Mouse (Mus musculus): Measurements from ENCODE around the gene Krt2. TPM values are rescaled to one million over a fixed set of nuclear protein-coding genes. Genes with fewer than 3 reads are reported as not detected.
A peak's percentile ranks its signal among the peaks of the same experiment; 100 is the strongest.

The Krt2 gene
- not detected in 2 replicates for total RNA-seq (2017)

DNA sequence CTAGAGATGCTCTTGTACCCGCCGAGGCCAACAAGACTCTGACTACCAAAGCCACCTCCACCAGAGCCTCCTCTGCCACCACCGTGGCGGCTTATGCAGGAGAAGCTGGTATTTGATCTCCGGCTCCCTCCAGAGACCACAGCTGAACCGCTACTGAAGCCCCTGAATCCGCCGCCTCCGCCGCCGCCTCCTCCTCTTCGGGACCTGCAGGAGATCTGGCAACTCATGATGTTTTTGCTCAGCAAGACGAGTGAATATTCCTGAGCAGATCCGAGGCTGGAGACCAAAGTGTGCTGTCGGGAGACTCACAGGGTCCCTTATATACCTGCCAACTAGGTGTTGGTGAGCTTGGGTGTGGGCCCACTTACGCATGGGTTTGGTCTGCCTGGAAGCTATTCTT lies at the start of gene Krt2:
Gene Krt2 (minus strand): TSS at position 295 of the 400 bp plus-strand sequence.
- ATAC-seq (replicated peaks in 1 of 2; ENCODE audit: insufficient read depth in 1 of 2, low FRiP score in 2 of 2, low TSS enrichment in 1 of 2, low read depth in 1 of 2, poor library complexity in 2 of 2, severe bottlenecking in 2 of 2): no peak

DNA sequence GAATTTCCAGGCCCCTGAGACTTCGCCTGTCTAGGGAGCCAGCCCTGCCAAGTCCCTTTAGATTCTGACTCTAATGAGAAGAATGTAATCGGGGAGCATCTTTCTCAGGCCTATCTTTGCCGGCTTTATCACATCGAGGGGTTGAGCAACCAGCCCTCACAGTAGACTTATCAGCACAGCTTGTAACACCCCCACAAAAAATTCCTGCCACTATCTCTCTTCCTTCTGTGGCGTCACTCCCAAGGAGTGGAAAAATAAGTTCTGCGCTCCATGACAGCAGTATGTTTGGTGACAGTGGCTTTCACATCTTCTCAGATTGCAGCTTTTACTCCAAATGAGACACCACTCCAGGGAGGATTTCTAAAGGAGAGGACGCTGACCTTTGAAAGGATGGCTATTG lies 48.8 kb upstream of the Krt2 start:
- no peak for ATAC-seq (replicated peaks in 1 of 2; ENCODE audit: insufficient read depth in 1 of 2, low FRiP score in 2 of 2, low TSS enrichment in 1 of 2, low read depth in 1 of 2, poor library complexity in 2 of 2, severe bottlenecking in 2 of 2)

- ATAC-seq (replicated peaks in 1 of 2; ENCODE audit: insufficient read depth in 1 of 2, low FRiP score in 2 of 2, low TSS enrichment in 1 of 2, low read depth in 1 of 2, poor library complexity in 2 of 2, severe bottlenecking in 2 of 2): no peak
These were observed 42.6 kb upstream of the Krt2 start for GRCm38 (mm10) chr15:101860421-101861130.

DNA sequence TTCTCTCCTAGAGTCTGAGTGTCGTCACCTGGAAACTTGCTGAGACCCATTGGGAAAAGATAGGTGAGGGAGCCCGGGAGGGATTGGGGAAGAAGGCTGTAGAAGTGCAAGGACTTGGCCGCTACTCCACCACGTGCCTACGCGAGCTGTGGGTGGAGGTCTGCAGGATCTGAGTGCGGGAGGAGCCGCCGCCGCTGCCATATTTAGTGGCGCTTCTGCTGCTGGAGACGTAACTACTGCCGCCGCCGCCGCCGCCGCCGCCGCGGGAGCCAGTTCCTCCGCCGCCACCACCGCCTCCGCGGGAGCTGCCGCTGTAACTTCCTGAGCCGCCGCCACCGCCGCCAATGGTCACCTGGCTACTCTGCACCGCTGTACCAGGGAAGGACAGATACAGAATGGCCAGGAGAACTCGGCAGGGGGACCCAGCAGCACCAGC lies 41.8 kb upstream of the Krt2 start:
- ATAC-seq (replicated peaks in 1 of 2; ENCODE audit: insufficient read depth in 1 of 2, low FRiP score in 2 of 2, low TSS enrichment in 1 of 2, low read depth in 1 of 2, poor library complexity in 2 of 2, severe bottlenecking in 2 of 2): peak; percentile 37 to 51; a peak in 3 of 4 replicates

DNA sequence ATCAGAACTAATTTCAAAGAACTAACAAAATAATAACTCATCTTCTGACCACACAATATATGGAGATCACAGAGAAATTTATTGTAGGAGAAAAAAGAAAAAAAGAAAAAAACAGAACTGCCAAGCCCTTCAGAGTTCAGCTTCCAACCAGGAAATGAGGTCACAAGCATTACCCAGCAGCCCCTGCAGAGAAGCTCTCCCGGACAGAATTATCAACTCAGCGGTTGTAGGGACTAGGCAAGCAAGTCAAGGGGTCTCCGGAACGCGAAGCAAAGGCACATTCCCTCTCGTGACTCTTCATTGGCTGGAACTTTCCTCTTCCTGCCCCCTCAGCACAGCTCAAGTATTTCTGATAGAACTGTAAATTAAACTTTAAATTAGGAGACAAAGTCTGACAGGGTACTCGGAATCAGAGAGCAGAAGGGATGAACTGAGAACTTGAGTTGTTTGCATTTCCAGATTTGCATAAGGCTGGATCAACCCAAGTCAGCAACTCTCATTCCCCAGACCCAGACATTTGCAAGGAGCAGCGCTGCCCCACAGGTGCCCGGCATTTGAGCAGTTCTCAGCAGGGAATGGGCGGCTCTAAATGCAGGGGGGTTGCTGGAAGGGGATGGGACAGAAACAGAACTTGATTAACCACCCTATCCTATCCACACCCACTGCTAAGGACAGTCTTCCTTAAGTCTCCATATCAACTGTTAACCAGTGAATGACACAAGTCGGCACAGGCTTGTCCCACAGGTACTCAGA lies 40.9 kb upstream of the Krt2 start:
- peak; percentile 33 to 51; a peak in 3 of 4 replicates for ATAC-seq (replicated peaks in 1 of 2; ENCODE audit: insufficient read depth in 1 of 2, low FRiP score in 2 of 2, low TSS enrichment in 1 of 2, low read depth in 1 of 2, poor library complexity in 2 of 2, severe bottlenecking in 2 of 2)

GRCm38 (mm10) chr15:101856696-101857095 lies 38.7 kb upstream of the Krt2 start:
- no peak for ATAC-seq (replicated peaks in 1 of 2; ENCODE audit: insufficient read depth in 1 of 2, low FRiP score in 2 of 2, low TSS enrichment in 1 of 2, low read depth in 1 of 2, poor library complexity in 2 of 2, severe bottlenecking in 2 of 2)

DNA sequence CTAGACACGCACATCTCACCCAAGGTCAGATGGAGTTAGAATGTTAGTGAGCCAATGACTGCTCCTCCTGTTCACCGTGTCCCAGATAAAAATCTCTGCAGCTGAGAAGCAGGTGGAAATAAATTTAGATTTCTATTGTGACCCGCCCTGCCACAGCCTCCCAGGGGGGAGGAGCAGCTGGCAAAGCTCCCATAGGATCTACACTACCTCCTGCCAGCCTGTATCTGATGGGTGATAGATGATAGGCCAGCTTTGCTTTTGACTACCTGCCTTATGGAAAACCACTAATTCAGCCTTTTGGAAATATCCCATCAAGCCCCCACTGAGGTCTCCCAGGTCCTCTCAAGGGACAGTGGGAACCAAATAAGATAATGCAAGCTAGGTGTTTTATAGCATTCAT lies 37.8 kb upstream of the Krt2 start:
- no peak for ATAC-seq (replicated peaks in 1 of 2; ENCODE audit: insufficient read depth in 1 of 2, low FRiP score in 2 of 2, low TSS enrichment in 1 of 2, low read depth in 1 of 2, poor library complexity in 2 of 2, severe bottlenecking in 2 of 2)

DNA sequence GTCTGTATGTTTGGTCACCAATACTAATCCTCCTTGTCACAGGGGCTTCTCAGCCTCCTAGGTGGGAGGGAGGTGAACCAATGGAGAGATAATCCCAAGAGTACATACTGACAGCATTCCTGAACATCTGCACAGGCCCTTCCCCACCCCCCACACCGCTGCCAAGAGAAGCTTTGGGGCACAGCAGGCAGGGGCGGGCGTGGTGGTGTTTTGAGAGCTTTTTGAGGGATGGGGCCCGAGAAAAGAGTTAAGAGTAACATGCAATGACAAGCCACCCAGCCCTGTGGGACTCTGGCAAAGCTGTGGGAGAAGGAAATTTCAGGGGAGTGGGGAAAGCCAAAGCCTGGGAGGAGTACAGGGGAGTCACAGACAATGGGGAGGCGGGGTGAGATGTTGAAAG lies 36.3 kb upstream of the Krt2 start:
- ATAC-seq (replicated peaks in 1 of 2; ENCODE audit: insufficient read depth in 1 of 2, low FRiP score in 2 of 2, low TSS enrichment in 1 of 2, low read depth in 1 of 2, poor library complexity in 2 of 2, severe bottlenecking in 2 of 2): no peak

DNA sequence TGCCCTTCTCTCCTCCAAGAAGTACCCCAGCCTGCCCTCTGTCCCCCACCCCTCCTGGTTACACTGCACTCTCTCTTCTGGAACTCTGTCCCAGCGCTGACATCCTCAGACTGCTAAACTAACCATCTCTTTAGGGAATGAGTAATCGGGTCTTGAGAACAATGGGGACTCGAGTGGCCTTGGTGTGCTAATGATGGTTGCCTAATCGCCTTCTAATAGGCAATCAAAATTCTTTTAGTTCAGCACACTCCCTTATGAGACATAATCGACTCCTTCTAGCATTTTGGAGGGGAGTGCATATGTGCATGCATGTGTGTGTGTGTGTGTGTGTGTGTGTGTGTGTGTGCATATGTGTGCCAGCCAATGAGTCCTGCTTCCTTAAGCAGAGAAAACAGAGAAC lies 34.6 kb upstream of the Krt2 start:
- ATAC-seq (replicated peaks in 1 of 2; ENCODE audit: insufficient read depth in 1 of 2, low FRiP score in 2 of 2, low TSS enrichment in 1 of 2, low read depth in 1 of 2, poor library complexity in 2 of 2, severe bottlenecking in 2 of 2): no peak

DNA sequence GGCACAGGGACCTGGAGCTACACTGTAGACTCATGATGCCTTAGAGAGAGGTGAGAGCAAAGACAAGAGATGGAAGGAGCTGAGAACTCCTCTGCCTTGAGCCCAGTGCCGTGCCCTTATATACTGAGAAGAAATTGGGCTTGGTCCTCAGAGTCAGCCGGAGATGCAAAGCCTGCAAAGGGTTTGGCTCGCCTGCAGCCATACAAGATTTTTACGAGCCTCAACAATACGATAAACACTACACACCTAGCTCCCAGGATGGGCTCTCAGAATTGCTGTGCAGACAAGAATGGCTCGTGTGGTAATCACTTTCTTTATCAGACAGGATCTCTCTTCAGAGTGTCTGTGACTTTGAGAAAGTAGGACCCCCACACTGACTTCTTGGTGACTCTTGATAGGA lies 32.7 kb upstream of the Krt2 start, which contains the start of gene Krt1:
Gene Krt1 (minus strand): TSS at position 101 of the 400 bp plus-strand sequence.
- no peak for ATAC-seq (replicated peaks in 1 of 2; ENCODE audit: insufficient read depth in 1 of 2, low FRiP score in 2 of 2, low TSS enrichment in 1 of 2, low read depth in 1 of 2, poor library complexity in 2 of 2, severe bottlenecking in 2 of 2)

- ATAC-seq (replicated peaks in 1 of 2; ENCODE audit: insufficient read depth in 1 of 2, low FRiP score in 2 of 2, low TSS enrichment in 1 of 2, low read depth in 1 of 2, poor library complexity in 2 of 2, severe bottlenecking in 2 of 2): peak; percentile 69 to 70
These were observed 28.0 kb upstream of the Krt2 start for GRCm38 (mm10) chr15:101845971-101846403.

GRCm38 (mm10) chr15:101843192-101843591 lies 25.2 kb upstream of the Krt2 start:
- no peak for ATAC-seq (replicated peaks in 1 of 2; ENCODE audit: insufficient read depth in 1 of 2, low FRiP score in 2 of 2, low TSS enrichment in 1 of 2, low read depth in 1 of 2, poor library complexity in 2 of 2, severe bottlenecking in 2 of 2)

DNA sequence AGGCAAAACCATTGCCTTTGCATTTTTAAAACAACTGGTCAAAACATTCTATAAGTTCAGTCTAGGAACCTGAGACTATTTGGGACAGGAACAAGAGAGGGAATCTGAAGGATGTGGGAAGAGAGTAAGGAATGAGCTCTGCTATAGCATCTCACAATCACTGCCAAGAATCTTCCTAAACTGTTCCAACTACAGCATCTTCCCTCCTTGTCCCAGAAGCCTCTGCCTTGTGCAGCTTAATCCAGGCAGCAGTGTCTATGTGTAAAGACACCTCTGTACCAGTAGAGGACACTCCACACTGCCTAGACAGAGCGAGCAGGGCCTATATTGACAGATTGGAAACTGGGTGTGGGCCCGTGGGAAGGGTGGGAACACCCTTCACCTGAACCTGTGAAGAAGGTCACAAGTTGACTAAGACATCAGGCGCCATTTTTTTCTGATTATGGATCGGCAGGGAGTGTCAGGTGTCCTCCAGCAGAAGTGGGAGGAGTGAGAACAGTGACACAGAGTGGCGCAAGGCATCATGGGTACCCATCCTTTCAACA lies 16.9 kb upstream of the Krt2 start:
- no peak for ATAC-seq (replicated peaks in 1 of 2; ENCODE audit: insufficient read depth in 1 of 2, low FRiP score in 2 of 2, low TSS enrichment in 1 of 2, low read depth in 1 of 2, poor library complexity in 2 of 2, severe bottlenecking in 2 of 2)

DNA sequence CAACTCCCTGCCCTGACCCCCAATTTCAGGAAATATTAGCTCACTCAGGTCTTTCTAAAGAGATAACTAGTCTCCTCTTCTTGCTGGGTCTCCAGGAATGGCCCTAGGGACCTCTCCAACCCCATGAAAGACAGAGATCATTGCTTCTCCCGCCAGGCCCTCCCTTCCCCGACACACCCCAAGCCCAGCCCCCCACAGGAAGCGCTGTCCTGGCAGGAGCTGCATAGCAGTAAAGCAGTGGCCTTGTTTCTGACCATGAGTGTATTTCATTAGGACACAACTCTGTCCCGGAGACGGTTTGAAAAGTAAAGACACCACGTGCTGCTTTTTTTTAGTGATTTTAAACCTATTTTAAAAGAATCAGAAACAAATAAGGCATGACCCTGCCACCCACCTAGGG lies 15.2 kb upstream of the Krt2 start:
- no peak for ATAC-seq (replicated peaks in 1 of 2; ENCODE audit: insufficient read depth in 1 of 2, low FRiP score in 2 of 2, low TSS enrichment in 1 of 2, low read depth in 1 of 2, poor library complexity in 2 of 2, severe bottlenecking in 2 of 2)

DNA sequence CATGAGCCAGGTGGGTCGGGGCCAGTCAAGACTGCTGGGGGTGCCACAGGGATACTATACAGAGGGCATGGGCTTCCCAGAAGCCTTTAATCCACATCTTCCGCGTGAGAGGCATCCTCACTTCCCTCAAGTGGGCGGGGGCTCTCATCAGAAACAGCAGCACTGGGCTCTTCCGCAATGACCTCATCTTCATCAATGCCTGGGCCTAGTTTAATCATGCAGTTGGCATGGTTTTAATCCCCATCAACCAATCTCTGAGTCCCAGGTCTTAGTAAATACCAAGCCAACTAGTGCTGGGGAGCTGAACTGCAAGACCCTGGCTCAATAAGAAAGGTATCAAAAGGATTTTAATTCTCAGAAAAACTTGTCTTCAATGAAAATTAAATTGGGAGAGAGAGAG lies 11.5 kb upstream of the Krt2 start:
- no peak for ATAC-seq (replicated peaks in 1 of 2; ENCODE audit: insufficient read depth in 1 of 2, low FRiP score in 2 of 2, low TSS enrichment in 1 of 2, low read depth in 1 of 2, poor library complexity in 2 of 2, severe bottlenecking in 2 of 2)

DNA sequence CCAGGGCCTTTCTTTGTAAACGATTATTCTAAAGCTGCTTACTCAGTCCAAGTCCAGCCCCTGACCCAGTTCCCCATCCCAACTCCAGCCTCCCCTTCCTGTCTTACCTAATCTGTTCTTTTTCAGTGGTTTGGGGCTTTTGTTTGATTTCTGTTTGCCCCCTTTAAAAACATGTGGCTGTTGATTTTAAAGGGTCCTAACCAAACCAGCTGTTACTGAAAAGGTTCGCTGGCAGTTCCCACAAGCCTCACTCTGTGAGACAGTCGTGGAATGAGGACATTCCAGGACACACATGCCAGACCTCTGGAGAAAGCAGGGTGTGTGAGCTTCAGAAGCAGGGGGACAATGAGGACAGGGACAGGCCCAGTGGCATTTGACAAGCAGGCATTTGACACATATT lies 3.8 kb upstream of the Krt2 start:
- no peak for ATAC-seq (replicated peaks in 1 of 2; ENCODE audit: insufficient read depth in 1 of 2, low FRiP score in 2 of 2, low TSS enrichment in 1 of 2, low read depth in 1 of 2, poor library complexity in 2 of 2, severe bottlenecking in 2 of 2)

- no peak for ATAC-seq (replicated peaks in 1 of 2; ENCODE audit: insufficient read depth in 1 of 2, low FRiP score in 2 of 2, low TSS enrichment in 1 of 2, low read depth in 1 of 2, poor library complexity in 2 of 2, severe bottlenecking in 2 of 2)
These were observed 14.7 kb downstream of the Krt2 start for GRCm38 (mm10) chr15:101803052-101803822.
